Mouse (Mus musculus) B cell, adult 62 days (primary cell): ENCODE results near the gene Tfam. TPM values are rescaled to one million over a fixed set of nuclear protein-coding genes. Genes with fewer than 3 reads are reported as not detected.

Experiments
- total RNA-seq: library from RNA; stranded (reverse); gene quantifications from 4 replicates; pipeline ENCODE4 v1.2.4, GENCODE M21; 2023

The Tfam gene
- 68.6 to 94.8 TPM (median 73.9 TPM) in 4 replicates for total RNA-seq

GRCm38 (mm10) chr10:71238240-71238554 lies at the start of gene Tfam:
TSS of gene Tfam (minus strand) at chr10:71238280.

DNA sequence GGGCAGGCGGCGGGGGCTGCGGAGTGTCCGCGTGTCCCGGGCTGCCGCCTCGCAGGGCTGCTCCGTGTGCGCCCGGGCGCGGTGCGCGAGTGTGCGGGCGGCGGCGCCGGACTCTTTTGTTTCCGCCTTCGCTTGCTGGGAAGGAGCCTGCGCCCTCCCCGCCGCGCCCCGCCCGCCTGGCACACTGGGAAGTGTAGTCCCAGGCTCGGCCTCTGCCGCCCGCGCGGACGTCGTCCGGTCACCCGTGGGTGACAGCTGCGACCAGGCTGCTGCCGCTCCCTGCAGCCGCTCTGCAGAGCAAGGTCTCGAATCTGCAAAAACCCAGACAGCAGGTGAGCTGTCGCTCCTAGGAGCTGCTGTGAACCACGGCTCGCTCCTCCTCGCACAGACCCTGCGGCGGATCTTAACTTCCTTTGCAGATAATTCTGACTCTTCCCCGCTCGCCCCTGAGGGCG lies 47.1 kb upstream of the Tfam start, which contains the start of gene Ube2d1:
TSS of gene Ube2d1 (minus strand) at position 137 of the 455 bp plus-strand sequence.

Other genes with a start within 250 kb of the Tfam start
- gene Bicc1, start 78.6 kb downstream of the Tfam start, total RNA-seq = not detected in 4 replicates
- 61.9 to 68.0 TPM (median 65.0 TPM) in 4 replicates for gene Ube2d1, start 47.0 kb upstream of the Tfam start, total RNA-seq
- 9.6 to 13.2 TPM (median 12.1 TPM) in 4 replicates for gene Cisd1, start 106.7 kb upstream of the Tfam start, total RNA-seq
- gene Ipmk, start 109.5 kb upstream of the Tfam start, total RNA-seq = 25.0 to 32.3 TPM (median 27.3 TPM) in 4 replicates